Mouse (Mus musculus) cerebellum, adult (tissue): ENCODE measurements at regions not wholly inside any gene's neighbourhood (a gene's known extent, or its start where the extent isn't known, plus 50 kb on each side); places are given as distances from the start of the nearest gene placed in this dataset.
"Not testable (repeated sequence)": the region's sequence is repeated elsewhere in the genome, so short reads cannot be mapped to it uniquely, and the experiment has no call there.

Source experiments
- ATAC-seq: cut with Nextera tagmentation; 2 replicates; pipeline ENCODE4 v1.9.2; 2017; ENCODE audit warnings: mild to moderate bottlenecking, moderate library complexity, mixed read lengths; ENCODE audit not compliant: insufficient number of reproducible peaks, low FRiP score, low TSS enrichment

DNA sequence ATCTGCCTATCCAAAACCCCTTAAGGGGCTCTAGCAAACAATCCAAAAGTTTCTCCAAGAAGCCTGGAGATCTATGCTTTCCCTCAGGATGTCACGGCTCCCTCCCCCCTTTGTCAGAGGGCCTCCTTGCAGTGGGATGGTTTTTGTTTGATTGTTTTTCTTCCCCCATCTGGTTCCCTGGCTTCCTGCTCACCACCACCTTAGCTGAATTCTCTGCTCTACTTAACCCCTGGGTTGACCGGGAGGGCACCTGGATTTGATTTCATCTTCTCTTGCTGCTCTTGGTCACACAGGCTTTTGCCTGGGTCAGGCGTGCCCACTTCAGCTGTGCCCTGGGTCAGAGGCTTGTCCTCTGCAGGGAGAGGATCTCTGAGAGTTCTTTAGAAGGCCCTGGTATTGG is 72.3 kb upstream of the Spon1 start:
- ATAC-seq, result no peak

DNA sequence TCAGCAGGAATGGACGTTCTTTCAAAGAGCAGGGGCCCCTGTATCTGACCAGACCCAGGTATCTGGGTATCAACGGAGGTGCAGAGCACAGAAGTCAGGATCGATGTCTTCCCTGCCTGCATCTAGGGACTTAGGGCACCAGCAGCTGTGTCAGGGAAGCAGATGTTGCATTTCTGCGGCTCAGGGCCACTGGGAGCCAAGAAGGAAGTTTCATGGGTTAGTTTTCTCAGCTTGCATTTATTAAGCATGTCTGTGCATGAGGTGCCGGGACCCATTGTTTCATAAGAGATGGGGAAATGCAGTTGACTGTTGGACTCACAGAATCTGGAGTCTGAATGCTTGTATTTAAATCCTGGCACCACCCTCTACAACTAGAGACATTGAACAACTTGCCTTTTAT is 71.3 kb upstream of the Spon1 start:
- no peak for ATAC-seq

GRCm38 (mm10) chr7:113705929-113706328 is 59.9 kb upstream of the Spon1 start:
- no peak for ATAC-seq

DNA sequence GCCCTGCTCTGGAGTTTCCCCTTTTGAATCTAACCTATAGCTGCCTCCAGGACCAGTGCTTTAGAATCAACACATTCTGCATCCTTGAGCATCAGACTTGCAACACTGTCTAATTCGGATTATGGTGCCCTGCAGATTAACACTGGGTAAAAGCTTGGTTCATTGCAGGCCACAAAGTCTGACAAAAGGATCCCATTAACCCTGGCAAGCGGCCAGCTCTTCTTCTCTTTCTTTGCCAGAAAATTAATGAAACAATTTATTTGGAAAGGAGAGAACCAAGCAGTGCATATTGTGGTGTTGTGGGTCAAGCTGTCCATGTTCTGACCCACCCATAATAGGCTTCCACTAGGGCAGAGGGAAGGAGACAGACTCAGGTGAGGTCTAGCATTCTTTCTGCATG is 58.2 kb upstream of the Spon1 start:
- peak; percentile 49; the same call in 1 of the 2 replicates for ATAC-seq

DNA sequence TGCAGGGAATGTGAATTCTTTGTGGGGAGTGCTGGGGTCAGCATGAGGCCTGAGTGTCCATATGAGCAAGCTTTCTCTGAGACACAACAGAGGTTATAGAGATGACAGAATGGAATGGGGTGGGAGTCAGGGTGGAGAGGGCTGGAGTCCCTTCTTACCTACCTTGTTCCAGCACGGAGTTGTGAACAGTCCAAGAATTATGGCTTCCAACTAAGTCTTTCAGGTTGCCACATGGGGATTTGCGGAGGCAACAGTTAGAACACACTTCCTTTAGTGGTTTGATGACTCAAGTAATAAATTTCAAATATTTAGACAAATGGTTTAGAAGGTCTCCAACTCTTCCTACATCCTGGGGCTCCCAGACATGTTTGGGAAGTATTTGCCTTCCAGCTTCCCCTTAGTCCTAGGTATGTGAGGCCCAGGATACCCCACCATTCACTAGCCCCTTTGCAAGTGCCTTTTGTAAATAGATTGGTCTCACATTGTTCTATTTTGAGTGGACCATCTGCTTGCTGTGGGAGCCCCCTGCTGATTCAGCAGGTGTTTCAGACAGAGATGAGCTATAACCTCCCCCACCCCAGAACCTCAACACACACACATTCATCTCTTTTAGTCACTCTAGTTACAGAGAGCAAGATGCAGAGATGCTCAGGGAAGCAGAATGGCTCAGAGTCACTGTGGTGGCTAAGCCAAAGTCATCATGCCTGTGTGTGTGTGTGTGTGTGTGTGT is 55.1 kb upstream of the Spon1 start:
- peak; percentile 86 for ATAC-seq

DNA sequence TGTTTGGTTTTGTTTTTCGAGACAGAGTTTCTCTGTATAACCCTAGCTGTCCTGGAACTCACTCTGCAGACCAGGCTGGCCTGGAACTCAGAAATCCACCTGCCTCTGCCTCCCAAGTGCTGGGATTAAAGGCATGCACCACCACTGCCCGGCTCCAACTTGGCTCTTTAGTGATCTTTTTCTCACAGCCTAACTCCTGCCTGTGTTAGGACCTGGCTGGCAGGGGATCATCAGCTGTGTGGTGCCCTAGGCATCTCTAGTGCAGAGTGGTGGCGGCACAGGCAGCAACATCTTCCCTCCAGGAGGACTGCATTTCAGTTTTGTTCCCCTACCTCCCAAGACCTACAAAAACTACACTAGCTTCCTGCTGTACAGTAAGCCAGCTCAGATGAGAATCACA is 54.4 kb upstream of the Spon1 start:
- ATAC-seq, result not testable (repeated sequence)
